Mouse (Mus musculus) kidney, adult 8-10 months (tissue): ENCODE data around the gene Gm6588.
"Not testable (repeated sequence)": the region's sequence is repeated elsewhere in the genome, so short reads cannot be mapped to it uniquely, and the experiment has no call there.

Experiments
- DNase-seq, 2 experiments: peaks; one replicate each; pipeline ENCODE4 v3.0.0; 2022

The Gm6588 gene

GRCm38 (mm10) chr5:112448747-112449440 is at the start of gene Gm6588:
TSS of gene Gm6588 (plus strand) at chr5:112449426.
- DNase-seq: no peak

- no peak for DNase-seq
These were observed 46.8 kb upstream of the Gm6588 start for GRCm38 (mm10) chr5:112402437-112402836.

DNA sequence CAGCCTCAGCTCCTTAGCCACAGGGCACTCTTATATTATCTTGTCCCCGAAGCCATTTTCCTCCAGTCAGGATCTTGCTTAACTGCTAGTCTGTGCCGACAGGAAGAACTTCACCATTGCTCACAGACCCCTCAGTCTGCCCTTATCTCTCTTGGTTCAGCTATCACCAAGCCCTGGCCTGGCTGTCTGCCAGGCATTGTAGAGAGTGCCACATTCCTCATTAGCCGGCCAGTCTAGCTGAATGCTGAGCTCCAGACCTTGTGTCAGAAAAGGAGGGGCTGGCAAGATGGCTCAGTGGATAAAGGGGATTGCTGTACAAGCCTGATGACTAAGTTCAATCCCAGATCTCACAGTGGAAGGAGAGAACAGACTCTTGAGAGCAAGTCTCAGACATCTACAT is 43.2 kb upstream of the Gm6588 start:
- DNase-seq: no peak

DNA sequence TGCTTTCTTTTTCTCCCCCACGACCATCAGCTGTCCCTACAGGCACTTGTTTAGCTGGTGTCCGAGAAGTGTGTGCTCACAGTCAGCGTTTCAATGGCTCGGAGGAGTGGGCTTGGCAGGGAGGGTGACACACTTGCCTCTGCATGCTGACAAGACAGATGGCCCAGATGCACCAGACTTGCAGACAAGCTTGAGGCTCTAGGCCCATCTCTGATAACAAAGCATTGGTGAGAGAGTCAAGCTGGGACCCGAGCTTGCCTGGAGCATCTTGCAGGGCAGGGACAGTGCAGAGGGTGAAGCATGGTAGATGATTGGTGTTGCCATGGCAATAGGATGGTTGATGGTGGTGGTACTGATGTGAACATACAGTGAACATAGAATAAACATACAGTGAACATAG is 40.0 kb upstream of the Gm6588 start:
- no peak for DNase-seq

GRCm38 (mm10) chr5:112411072-112411471 is 38.2 kb upstream of the Gm6588 start:
- DNase-seq: no peak

DNA sequence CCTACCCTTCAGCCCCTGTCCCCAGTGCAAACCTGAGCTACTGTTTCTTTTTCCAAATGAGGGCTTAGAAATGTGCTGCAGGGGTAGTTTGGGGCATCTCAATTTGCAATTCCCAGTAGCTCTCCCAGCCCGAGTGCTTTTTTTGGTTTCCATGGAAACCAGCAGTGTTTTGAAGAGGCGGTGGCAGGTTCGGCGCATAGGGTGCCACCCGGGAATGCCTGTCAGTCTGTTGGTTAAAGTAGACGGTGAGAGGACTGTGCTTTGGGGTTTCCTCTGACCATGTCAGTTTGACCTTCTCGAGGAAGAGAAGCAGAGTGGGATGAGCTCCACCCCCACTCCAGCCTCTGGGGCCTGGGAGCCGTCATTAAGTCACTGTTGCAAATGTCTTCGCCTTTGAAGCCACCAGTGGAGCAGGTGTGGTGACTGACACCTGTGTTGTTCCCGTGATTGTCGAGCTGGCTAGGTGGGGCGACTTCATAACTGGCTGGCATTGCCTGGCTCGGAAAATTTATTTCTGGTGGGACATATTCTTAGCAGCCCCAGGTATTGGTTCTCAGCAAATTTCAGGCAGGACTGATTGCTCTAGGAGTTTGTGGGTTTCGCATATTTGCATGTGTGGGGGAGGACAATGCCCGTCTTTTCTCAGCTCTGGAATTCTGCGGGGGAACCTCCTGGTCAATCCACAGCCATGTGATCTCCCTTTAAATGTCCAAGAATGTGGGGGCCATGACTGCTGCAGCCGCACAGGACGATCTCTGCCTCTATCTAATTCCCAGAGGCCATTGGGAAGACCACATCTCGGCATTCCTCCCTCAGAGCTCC is 37.5 kb upstream of the Gm6588 start:
- DNase-seq: no peak

DNA sequence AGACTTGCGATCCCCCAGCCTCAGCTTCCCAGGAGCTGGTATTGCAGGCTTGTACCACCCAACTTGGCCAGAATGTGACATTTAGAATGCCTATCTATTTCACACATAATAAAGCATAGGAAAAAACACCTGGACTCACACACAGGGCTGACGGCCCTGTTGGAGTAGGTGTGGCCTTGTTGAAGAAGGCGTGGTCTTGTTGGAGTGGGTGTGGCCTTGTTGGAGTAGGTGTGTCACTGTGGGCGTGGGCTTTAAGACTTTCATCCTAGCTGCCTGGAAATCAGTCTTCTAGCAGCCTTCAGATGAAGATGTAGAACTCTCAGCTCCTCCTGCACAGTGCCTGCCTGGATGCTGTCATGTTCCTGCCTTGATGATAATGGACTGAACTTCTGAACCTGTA is 36.4 kb upstream of the Gm6588 start:
- DNase-seq: not testable (repeated sequence)

GRCm38 (mm10) chr5:112416673-112417072 is 32.6 kb upstream of the Gm6588 start:
- no peak for DNase-seq

DNA sequence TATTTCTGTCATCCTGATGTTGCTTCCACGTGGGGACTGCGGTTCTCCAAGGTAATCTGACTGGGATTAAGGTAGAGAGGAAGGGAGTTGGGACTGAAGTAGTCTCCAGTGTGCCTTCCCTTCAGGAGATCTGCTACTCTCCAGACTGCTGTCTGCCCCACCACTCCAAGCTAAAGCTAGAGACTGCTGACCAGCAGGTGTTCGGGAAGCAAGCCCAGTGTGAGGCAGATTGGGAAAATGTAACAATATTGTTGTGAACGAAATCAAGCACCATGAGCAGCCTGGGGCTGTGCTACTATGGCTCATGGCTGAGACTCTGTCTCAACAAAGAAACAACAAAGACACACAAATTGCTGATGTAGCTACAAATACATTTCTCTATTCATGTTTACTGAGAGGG is 31.2 kb upstream of the Gm6588 start:
- DNase-seq: no peak

DNA sequence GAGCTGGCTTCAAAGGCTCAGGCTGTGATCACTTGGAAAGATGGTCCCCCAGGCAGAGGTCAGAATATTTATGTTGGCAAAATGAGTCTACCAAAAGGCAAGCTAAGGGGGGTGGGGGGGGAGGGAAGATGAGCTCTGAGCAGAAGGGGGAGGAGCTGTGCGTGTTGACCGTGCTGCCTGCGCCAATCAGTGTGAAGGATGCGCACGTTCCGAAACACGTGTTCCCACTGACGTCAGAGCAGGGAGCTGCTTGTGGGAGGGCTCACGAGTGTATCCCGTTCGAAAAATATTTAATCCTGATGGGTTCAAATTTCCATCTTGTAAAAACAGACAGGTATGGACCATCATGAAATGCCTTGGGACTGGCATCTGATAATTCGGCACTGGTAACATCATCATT is 29.7 kb upstream of the Gm6588 start:
- no peak for DNase-seq

DNA sequence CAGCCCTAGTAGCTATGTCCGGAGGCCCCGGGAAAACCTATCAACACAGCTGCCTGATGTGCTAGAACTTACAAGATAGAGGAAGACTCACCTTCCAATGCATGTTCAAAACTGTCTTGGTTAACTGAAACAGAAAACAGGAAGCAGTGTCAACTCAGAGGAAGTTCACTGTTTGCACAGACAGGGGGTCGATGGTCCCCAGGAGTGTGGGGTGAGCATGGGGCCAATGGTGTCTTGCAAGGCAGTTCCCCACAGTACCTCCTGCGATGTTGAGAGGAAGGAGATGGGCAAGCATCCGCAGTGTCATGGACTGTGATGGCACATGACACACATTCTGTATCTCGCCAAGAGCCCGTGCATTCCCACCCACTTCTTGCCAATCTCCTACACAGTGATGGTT is 22.6 kb upstream of the Gm6588 start:
- no peak for DNase-seq

- DNase-seq: peak in 1 of 2 experiments; percentile 57
These were observed 21.9 kb upstream of the Gm6588 start for GRCm38 (mm10) chr5:112427283-112427682.

DNA sequence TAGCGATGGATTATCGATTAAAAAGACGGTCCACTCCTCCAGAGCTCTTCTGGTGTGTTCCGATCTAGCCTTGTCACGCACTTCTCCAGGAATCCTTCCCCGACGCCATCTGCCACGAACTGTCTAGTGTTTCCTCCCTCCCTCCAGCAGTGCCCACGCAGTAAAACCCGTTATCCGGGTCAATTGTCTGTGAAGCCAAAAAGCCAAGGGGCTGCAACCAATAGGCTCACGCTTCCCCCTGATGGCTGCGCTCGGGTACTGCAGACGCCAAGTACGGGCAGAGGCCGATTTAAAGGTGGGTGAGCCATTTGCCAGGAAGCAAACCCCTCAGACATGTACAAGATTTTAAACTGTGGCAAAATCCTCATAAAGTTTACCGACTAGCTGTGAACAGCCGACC is 20.3 kb upstream of the Gm6588 start:
- DNase-seq: peak; percentile 11 to 48

DNA sequence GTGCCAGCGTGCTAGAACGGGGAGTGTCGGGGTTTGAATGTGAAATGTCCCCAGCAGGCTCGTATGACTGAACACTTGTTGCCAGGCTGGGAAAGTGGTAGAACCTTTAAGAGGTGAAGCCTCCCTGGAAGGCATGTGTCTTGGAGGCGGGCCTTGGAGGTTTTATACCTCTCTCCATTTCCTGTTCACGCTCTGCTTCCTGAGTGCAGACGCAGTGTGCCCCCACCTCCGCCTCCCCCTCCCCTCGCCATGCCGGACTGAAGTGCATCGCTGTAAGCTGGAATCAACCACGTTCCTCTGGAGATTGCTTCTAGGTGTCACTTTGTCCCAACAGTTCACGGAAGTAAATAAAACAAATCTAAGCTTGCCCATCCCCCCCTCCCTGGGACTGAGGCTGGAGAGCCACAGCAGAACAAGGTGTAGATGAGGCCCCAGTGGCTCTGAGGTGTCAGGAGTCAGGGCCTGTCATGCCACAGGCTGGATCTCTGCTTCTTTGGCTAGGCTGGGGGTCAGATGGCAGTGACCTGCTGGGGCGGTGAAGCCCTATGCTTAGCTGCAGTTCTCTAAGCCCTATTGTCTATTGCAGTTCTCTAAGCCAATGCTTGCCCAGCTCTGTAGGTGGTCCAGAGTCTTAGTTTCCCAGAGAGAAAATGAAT is 18.0 kb upstream of the Gm6588 start:
- no peak for DNase-seq

GRCm38 (mm10) chr5:112432033-112432432 is 17.2 kb upstream of the Gm6588 start:
- no peak for DNase-seq

DNA sequence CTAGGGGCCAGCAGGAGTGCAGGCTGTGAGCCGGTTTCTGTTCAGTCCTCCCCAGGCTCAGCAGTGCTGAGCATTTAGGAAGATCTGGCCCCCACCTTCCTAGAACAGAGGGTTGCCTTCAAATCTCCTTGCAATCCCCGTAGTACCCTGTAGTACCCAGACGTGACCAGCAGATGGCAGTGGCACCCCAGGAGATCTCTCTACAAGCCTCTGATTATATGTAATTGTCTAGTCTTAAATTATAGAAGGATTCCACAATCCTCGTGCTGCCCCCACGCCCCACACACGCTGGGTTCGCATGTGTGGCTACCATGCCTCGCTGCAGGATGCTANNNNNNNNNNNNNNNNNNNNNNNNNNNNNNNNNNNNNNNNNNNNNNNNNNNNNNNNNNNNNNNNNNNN is 16.2 kb upstream of the Gm6588 start:
- peak; percentile 27 to 78 for DNase-seq

DNA sequence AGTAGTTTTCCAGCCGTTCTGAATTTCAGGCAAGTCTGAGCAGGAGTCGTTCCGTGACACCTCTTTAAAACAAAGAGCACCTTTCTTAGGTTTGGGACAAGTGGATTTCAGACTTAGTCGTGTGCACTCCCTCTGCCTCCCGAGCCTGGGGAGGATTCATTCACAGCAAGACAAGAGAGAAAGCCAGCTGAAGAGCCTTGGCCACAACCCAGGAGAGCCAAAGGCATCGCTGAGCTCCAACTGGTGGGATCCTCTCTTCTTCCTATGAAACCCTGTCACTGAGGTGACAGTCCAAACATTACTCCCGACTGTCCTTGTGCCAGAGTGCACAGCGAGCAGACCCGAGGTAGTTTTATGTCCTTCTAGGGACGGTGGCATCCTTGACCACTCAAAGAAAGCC is 10.7 kb upstream of the Gm6588 start:
- DNase-seq: no peak

DNA sequence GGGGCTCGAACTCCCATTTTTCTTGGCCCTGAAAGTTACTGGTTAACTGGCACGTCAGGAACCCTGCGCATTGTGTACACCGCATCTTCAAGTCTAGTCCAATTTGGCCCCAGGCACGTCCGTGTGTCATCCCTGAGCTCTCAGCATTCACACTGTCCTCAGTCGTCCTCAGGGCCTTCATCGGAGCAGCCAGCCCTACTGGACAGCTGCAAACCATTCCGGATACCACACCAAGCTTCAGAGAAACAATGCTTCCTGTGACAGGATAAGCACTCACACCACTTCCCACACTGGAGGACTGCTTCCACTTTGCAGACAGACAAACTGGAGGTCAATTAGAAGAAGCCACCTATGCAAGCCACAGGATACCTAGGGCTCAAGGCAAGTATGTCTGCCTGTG is 3.9 kb downstream of the Gm6588 start:
- no peak for DNase-seq

DNA sequence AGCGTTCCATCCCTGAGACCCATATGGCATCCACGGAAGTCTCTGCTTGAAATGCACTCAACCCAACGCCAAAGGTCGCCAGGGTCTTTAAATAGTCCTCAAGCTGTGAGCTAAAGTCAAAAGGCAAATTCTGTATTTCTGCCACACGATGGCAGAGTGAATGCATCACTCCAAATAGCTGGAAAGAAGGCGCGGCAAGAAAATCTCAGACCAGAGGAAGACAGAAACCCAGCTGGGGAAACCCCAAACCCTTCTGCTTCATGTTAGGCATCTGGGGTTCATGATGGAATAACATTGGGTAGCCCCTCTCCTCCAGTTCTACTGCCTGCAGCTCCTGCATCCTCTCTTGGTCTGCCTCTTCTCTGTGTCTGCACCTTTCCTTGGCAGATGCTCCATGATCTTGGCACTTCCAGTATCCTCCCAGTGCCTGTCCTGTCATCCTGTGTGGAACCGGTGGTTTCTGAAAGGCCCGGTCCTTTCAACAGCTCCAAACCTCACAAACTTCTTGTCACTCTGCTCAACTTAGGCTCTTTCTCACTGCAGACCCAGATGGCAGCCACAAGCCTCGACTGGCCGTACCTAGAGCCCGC is 5.8 kb downstream of the Gm6588 start:
- DNase-seq: no peak

GRCm38 (mm10) chr5:112459903-112460302 is 10.7 kb downstream of the Gm6588 start:
- no peak for DNase-seq

GRCm38 (mm10) chr5:112466331-112466730 is 17.1 kb downstream of the Gm6588 start:
- no peak for DNase-seq

DNA sequence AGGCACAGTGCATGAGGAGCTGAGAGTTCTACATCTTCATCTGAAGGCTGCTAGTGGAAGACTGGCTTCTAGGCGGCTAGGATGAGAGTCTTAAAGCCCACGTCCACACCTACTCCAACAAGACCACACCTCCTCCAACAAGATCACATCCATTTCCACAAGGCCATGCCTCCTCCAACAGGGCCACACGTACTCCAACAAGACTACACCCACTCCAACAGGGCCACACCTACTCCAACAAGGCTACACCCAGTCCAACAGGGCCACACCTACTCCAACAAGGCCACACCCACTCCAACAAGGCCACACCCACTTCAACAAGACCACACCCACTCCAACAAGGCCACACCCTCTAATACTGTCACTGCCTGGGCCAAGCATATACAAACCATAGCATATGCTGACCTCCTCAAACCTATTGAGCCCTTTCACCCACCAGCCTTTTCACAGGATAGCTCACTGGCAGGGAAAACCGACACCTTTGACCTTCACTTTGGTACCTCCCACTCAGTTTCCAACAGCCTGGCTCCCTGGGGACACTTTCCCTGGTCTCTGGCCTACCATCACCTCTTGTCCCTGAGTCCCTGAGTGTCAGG is 19.9 kb downstream of the Gm6588 start:
- no peak for DNase-seq

DNA sequence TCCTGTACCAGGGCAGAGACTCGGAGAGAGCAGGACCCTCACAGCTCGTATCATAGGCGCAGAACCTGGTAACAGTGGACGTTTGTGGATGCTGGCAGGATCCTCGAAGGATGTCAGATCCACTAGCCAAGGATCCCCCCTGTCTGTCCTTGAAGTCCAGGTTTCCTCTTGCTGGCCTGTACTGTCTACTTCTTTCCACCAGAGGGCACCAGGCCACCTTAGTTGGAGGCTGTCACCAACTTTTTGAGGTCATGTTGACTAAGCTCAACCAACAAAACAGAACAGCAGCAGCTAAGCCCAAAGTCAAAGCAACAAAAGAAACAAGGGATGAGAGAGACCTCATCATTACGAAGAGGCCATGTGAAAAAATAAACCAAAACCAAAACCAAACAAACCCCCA is 20.9 kb downstream of the Gm6588 start:
- peak; percentile 11 to 41 for DNase-seq
